Mouse (Mus musculus) cortical plate, adult 2 months (tissue): ENCODE data around the gene Obscn. TPM values are rescaled to one million over a fixed set of nuclear protein-coding genes. Genes with fewer than 3 reads are reported as not detected.

Source experiments
- H3K27ac ChIP-seq: fragments of 200-500 bp; 2 replicates; pipeline ENCODE4 v1.5.1; 2012; ENCODE audit warnings: low read length, control low read depth, inconsistent platforms; ENCODE audit not compliant: insufficient read depth
- H3K4me1 ChIP-seq: fragments of 200-500 bp; 2 replicates; pipeline ENCODE4 v1.6.1; 2011; ENCODE audit warnings: low read length; ENCODE audit not compliant: control insufficient read depth, insufficient read depth
- H3K4me3 ChIP-seq: fragments of 200-500 bp; 2 replicates; pipeline ENCODE4 v1.5.1; 2011; ENCODE audit warnings: mild to moderate bottlenecking, low read length, control low read depth; ENCODE audit not compliant: insufficient read depth
- CTCF ChIP-seq: fragments of 200-500 bp; IDR thresholded peaks from 2 replicates; pipeline ENCODE4 v1.5.1; 2011; ENCODE audit warnings: mild to moderate bottlenecking, control low read depth, low read length; ENCODE audit not compliant: insufficient read depth; ENCODE audit errors: extremely low read depth
- POLR2A ChIP-seq: fragments of 200-500 bp; IDR thresholded peaks from 2 replicates; pipeline ENCODE4 v1.6.1; 2011; ENCODE audit warnings: mild to moderate bottlenecking, low read length, control low read depth; ENCODE audit not compliant: insufficient read depth; ENCODE audit errors: extremely low read depth
- polyA plus RNA-seq: library from polyadenylated mRNA; depleted of rRNA; stranded (reverse); fragments of >200 nt; gene quantifications from 2 replicates; pipeline ENCODE4 v1.2.3, GENCODE M21; 2012

Gene Obscn
- polyA plus RNA-seq, 1 experiment, result 2.2 TPM

- no peak overlapping the region for H3K27ac ChIP-seq
- H3K4me1 ChIP-seq, result peaks cover 4% of the 10 kb centered on the region; the same call in 1 of the 2 replicates
- H3K4me3 ChIP-seq, result no peak overlapping the region
- TF ChIP-seq CTCF, result no peak
These were observed 28.2 kb upstream of the Obscn start for GRCm38 (mm10) chr11:59164384-59164783.

DNA sequence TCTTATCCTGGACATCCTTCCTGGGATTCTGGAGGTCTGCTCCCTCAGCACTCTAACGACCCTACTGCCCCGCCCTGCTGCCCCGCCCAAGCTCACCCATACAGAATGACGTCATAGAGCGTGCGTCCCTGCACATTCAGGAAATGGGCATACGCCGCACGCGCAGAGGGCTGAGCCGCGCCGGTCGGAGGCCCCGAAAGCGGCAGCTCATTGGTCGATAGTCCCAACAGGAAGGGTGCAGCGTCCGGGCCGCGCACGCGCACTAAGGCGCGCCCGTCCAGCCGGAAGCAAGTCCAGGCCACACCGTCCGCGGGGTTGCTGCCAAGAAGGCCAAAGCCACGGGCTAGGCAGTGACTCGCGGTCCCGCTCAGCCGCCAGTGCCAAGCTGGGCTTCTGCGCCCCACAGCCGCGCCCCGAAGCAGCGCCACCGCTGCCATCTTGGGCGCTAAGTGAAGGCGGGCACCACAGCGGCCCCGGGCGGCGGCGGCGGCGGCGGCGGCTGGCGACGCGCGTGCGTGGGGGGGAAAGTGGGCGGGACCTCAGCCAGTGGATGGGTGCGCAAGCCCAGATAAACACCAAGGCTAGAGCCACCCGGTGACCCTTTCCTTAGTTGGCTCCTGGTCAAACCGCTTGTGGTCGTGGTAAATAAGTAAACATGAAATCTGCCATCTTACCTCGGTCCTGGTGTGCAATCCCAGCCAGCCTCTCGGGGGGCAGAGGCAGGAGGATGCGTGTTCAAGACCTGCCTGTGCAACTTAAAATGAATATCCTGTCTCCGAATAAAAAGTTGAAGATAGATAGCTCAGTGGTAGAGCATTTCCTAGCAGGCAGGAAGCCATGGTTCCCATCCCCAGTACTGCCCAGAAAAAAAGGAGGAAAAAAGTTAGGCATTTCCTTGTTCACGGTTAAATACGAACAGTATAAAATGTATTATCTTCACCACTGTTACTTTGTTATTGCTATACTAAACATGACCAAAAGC, 27.3 kb upstream of the Obscn start, which contains the start of gene Iba57:
TSS of gene Iba57 (minus strand) at position 485 of the 982 bp plus-strand sequence.
- peaks cover 4% of the 10 kb centered on the region; the same call in 1 of the 2 replicates for H3K4me1 ChIP-seq
- H3K4me3 ChIP-seq, result peak within 1 kb of the TSS; percentile 47
- H3K27ac ChIP-seq, result peak within 1 kb of the TSS; percentile 99
- TF ChIP-seq CTCF (no peak), POLR2A (peak; percentile 19; the same call in 1 of the 2 replicates)

DNA sequence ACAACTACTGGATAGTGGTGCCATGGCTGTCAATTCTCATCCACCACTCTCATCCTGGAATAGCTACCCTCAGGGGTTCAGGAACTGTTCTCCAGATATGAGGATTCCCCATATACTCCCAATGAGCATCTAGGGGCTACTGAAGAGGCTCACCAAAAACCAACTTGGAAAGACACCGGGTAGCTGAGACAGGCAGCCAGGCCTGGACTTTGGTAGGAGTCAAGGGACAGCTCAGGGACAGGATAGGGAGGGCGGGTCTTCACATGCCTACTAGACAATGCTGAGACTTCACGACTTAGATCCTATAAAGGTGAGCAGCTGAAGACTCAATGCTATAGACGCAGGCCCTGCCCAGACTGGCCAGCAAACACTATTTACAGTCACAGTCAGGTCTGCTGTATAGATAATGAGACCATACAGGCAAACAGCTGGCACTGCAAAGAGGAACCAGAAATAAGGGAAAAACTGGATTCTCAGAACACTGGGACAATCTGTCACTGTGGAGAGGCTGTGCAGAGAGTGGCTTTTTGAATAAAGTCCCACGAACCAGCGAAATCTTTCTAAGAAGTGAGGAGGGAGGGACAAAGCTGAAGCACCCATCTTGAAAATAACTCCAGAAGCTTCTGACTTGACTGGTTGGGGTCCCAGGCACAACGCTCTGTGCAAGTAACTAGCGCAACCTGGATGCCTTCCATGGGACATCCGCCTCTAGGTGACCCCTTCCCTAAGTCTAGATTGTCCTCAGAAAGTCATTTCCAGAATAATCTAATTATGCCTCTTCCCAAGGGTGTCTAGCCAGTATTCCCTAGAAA, 26.4 kb upstream of the Obscn start:
- H3K4me1 ChIP-seq, result peaks cover 4% of the 10 kb centered on the region; the same call in 1 of the 2 replicates
- TF ChIP-seq CTCF (no peak), POLR2A (no peak)
- H3K4me3 ChIP-seq, result peak overlapping the region; percentile 47
- H3K27ac ChIP-seq, result peak overlapping the region; percentile 27; the same call in 1 of the 2 replicates

DNA sequence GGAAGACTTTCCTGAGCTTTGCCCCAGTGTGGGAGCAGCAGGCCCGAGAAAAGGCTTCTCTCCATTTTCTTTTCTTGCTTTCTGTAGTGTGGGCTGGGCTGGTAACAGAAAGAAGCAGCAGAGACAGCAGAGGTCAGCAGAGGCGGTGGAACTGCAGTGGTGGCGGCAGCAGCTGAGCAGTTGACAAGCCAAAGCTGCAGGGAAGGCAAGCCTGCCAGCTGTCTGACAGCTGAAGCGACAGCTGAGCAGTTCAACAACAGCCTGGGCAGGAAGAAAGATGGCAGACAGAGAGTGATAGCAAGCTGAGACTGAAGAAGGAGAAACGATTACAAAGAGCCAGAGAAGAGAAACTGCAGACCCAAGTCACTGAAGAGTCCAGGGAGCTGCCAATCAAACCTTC, 25.2 kb upstream of the Obscn start:
- no peak for TF ChIP-seq POLR2A
- TF ChIP-seq CTCF, result no peak
- no peak overlapping the region for H3K4me3 ChIP-seq
- H3K4me1 ChIP-seq, result peaks cover 4% of the 10 kb centered on the region; the same call in 1 of the 2 replicates
- no peak overlapping the region for H3K27ac ChIP-seq

DNA sequence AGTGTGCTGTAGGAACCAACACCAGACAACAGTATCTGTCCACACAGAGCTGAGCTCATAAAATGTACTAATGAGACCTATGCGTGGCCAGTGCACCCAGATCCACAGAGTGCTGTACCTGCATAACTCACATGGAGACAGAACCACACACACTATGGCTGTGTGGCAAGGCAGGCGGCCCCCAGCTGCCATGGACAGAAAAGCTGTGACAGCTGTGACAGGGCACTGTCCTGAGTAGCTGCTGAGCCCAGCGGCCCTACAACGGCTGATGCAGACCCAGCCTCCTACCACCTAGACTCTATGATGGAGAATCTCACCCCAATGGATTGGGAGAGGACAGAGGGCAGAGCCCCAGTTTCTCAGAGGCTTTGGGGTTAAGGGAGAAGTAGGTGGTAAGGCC, 23.4 kb upstream of the Obscn start:
- TF ChIP-seq CTCF (no peak), POLR2A (no peak)
- H3K4me3 ChIP-seq, result no peak overlapping the region
- peaks cover 4% of the 10 kb centered on the region; the same call in 1 of the 2 replicates for H3K4me1 ChIP-seq
- H3K27ac ChIP-seq, result no peak overlapping the region

GRCm38 (mm10) chr11:59159099-59159498, 22.9 kb upstream of the Obscn start:
- TF ChIP-seq CTCF (no peak), POLR2A (no peak)
- peaks cover 4% of the 10 kb centered on the region; the same call in 1 of the 2 replicates for H3K4me1 ChIP-seq

DNA sequence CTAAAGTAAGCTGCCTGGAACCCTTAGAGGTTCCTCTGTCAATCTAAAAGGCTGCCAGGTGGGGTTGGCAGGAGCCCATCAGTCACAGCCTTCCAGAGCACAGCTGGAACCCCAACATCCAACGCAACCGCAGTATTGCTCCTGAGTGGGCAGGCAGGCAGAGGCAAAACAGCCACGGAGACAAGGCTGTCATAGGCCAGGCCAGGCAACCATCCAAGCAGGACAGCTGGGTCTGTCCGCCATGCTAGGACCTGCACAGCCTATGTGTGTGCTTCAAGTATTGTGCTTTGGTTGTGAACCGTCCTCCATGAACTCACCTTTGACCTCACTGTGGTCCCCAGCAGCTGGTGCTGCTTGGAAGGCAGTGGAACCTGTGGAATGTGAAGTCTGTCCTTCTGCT, 19.7 kb upstream of the Obscn start:
- Histone ChIP-seq H3K4me1 (no peaks in the 10 kb centered on the region), H3K4me3 (no peak overlapping the region), H3K27ac (no peak overlapping the region)
- no peak for TF ChIP-seq CTCF
- no peak for TF ChIP-seq POLR2A

More at GRCm38 (mm10) chr11:59159099-59159498, 22.9 kb upstream of the Obscn start:
- Histone ChIP-seq H3K27ac (no peak overlapping the region), H3K4me3 (no peak overlapping the region)

DNA sequence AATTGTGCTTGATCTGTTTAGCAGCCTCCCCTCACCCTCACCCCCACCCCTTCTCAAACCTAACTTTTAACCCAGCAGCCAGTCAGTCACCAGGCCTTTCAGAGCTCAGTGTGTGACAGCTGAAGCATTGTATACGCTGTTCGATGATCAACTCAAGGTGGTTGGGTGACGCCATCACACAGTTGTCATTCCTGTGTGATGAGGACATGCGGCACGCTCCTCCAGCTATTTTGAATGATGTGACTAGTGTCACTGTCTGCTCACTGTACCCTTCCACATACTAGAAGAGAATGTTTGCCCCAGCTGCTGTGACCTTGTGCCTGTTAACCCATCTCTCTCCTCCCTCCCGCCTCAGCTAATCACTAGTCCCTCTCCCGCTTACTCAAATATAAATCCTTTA, 18.0 kb upstream of the Obscn start:
- no peaks in the 10 kb centered on the region for H3K4me1 ChIP-seq
- TF ChIP-seq CTCF, result no peak
- no peak overlapping the region for H3K27ac ChIP-seq
- no peak overlapping the region for H3K4me3 ChIP-seq

DNA sequence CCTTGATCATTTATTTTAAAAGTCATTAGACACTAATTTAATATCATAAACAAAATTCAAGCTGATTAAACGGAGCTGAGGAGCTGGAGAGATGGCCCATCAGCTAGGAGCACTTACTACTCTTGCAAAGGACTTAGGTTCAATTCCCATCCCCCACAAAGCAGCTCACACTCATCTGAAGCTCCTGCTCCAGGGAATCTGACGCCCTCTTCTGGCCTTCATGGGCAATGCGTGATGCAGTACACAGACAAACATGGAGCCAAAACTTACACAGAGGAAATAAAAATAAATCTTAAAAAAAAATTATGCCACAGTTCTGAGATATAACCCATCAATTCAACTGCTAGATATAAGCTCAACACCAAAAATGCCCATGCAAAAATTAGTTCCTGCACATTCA, 15.5 kb upstream of the Obscn start:
- Histone ChIP-seq H3K4me3 (no peak overlapping the region), H3K27ac (no peak overlapping the region), H3K4me1 (peaks cover 1% of the 10 kb centered on the region; the same call in 1 of the 2 replicates)
- TF ChIP-seq POLR2A, result no peak
- TF ChIP-seq CTCF, result 0 out of 2 replicates have a peak, but pooled peaks have one; percentile 7
